Mouse (Mus musculus) heart, postnatal 0 days (tissue): ENCODE results near the gene Trim63.

Experiments used
- CTCF ChIP-seq: IDR thresholded peaks from 2 replicates; pipeline ENCODE4 v1.5.1; 2016; ENCODE audit warnings: antibody characterized with exemption, control low read depth, low read depth
- EP300 ChIP-seq: IDR thresholded peaks from 2 replicates; pipeline ENCODE4 v1.6.1; 2016; ENCODE audit warnings: antibody characterized with exemption, low read depth

GRCm38 (mm10) chr4:134344620-134345019 is 29.7 kb downstream of the Trim63 start:
- TF ChIP-seq CTCF: no peak
- TF ChIP-seq EP300: no peak
